Mouse (Mus musculus) ES-Bruce4 (cell line): ENCODE measurements around the gene Farsa. TPM values are rescaled to one million over a fixed set of nuclear protein-coding genes. Genes with fewer than 3 reads are reported as not detected.

Experiments
- H3K27ac ChIP-seq: 2 replicates; pipeline ENCODE4 v1.5.1; 2012; ENCODE audit warnings: low read length, inconsistent platforms; ENCODE audit not compliant: insufficient read depth
- H3K27me3 ChIP-seq: 2 replicates; pipeline ENCODE4 v1.6.1; 2012; ENCODE audit warnings: mild to moderate bottlenecking, low read length, inconsistent platforms; ENCODE audit not compliant: control insufficient read depth, poor library complexity, insufficient read depth, severe bottlenecking
- H3K36me3 ChIP-seq: 2 replicates; pipeline ENCODE4 v1.6.1; 2012; ENCODE audit warnings: inconsistent platforms, mild to moderate bottlenecking, low read length, moderate library complexity; ENCODE audit not compliant: control insufficient read depth, poor library complexity, insufficient read depth, severe bottlenecking
- H3K4me1 ChIP-seq: one replicate; pipeline ENCODE4 v1.8.1; 2011; ENCODE audit warnings: low read length; ENCODE audit not compliant: control insufficient read depth, insufficient read depth
- H3K4me3 ChIP-seq: 2 replicates; pipeline ENCODE4 v1.5.1; 2011; ENCODE audit warnings: low read depth, mild to moderate bottlenecking, low read length
- H3K9ac ChIP-seq: 2 replicates; pipeline ENCODE4 v1.6.1; 2012; ENCODE audit warnings: low read depth, mild to moderate bottlenecking, inconsistent platforms; ENCODE audit not compliant: poor library complexity, severe bottlenecking
- H3K9me3 ChIP-seq: replicated peaks from 2 replicates; pipeline ENCODE4 v1.6.1; 2012; ENCODE audit warnings: mild to moderate bottlenecking, low read length, inconsistent platforms; ENCODE audit not compliant: control insufficient read depth, poor library complexity, insufficient read depth, severe bottlenecking
- CTCF ChIP-seq: IDR thresholded peaks from one replicate; pipeline ENCODE4 v1.8.1; 2011; ENCODE audit warnings: low read depth, low read length
- EP300 ChIP-seq: IDR thresholded peaks from 2 replicates; pipeline ENCODE4 v1.6.1; 2011; ENCODE audit warnings: low read depth, low read length; ENCODE audit not compliant: insufficient read depth
- POLR2A ChIP-seq: IDR thresholded peaks from one replicate; pipeline ENCODE4 v1.8.1; 2011; ENCODE audit warnings: low read length; ENCODE audit not compliant: insufficient read depth
- polyA plus RNA-seq: library from polyadenylated mRNA; stranded (reverse); fragments of >200 nt; gene quantifications from 2 replicates; pipeline ENCODE4 v1.2.4, GENCODE M21; 2011; ENCODE audit warnings: low read depth; ENCODE audit not compliant: missing spikeins, insufficient read depth, insufficient read length

Gene Farsa
- polyA plus RNA-seq, 1 experiment, result 50.8 TPM

- Histone ChIP-seq H3K4me3 (peak within 1 kb of the TSS; percentile 77), H3K9me3 (no peaks in the 10 kb centered on the region), H3K27ac (peak within 1 kb of the TSS; percentile 62), H3K27me3 (no peaks in the 10 kb centered on the region), H3K36me3 (peaks cover 24% of the 10 kb centered on the region), H3K9ac (peak within 1 kb of the TSS; percentile 76), H3K4me1 (no peaks in the 10 kb centered on the region)
- TF ChIP-seq CTCF, result no peak
- no peak for TF ChIP-seq EP300
- TF ChIP-seq POLR2A, result peak; percentile 63
These were observed 36.9 kb downstream of the Farsa start, which contains the start of gene Gcdh for GRCm38 (mm10) chr8:84893709-84894134. Gene Gcdh (minus strand): TSS chr8:84893921.

- Histone ChIP-seq H3K27ac (no peak overlapping the region), H3K27me3 (no peaks in the 10 kb centered on the region), H3K9me3 (no peaks in the 10 kb centered on the region), H3K9ac (no peak overlapping the region), H3K4me1 (no peaks in the 10 kb centered on the region), H3K4me3 (no peak overlapping the region), H3K36me3 (peaks cover 10% of the 10 kb centered on the region)
- TF ChIP-seq CTCF, result no peak
- no peak for TF ChIP-seq EP300
These were observed 39.2 kb downstream of the Farsa start for GRCm38 (mm10) chr8:84895963-84896362.

- H3K4me3 ChIP-seq, result no peak overlapping the region
- no peak for TF ChIP-seq POLR2A
- no peak for TF ChIP-seq EP300
- no peak for TF ChIP-seq CTCF
- H3K27ac ChIP-seq, result no peak overlapping the region
These were observed 44.3 kb downstream of the Farsa start for GRCm38 (mm10) chr8:84901071-84901470.

GRCm38 (mm10) chr8:84901752-84902151 lies 45.0 kb downstream of the Farsa start, which contains the start of gene Klf1:
Gene Klf1 (plus strand): TSS chr8:84901928.
- Histone ChIP-seq H3K27me3 (no peaks in the 10 kb centered on the region), H3K9me3 (no peaks in the 10 kb centered on the region), H3K9ac (peak within 1 kb of the TSS; percentile 85), H3K27ac (no peak within 1 kb of the TSS), H3K4me3 (peak within 1 kb of the TSS; percentile 64), H3K36me3 (no peaks in the 10 kb centered on the region), H3K4me1 (peaks cover 9% of the 10 kb centered on the region)
- TF ChIP-seq POLR2A (no peak), EP300 (no peak), CTCF (no peak)

More at GRCm38 (mm10) chr8:84901071-84901470, 44.3 kb downstream of the Farsa start:
- no peaks in the 10 kb centered on the region for H3K9me3 ChIP-seq
- peaks cover 9% of the 10 kb centered on the region for H3K4me1 ChIP-seq
- H3K36me3 ChIP-seq, result no peaks in the 10 kb centered on the region
- no peaks in the 10 kb centered on the region for H3K27me3 ChIP-seq
- no peak overlapping the region for H3K9ac ChIP-seq

- no peak for TF ChIP-seq CTCF
- TF ChIP-seq POLR2A, result no peak
- TF ChIP-seq EP300, result no peak
- H3K27ac ChIP-seq, result no peak overlapping the region
These were observed 45.7 kb downstream of the Farsa start for GRCm38 (mm10) chr8:84902367-84902919.

GRCm38 (mm10) chr8:84902920-84903661 lies 46.3 kb downstream of the Farsa start:
- Histone ChIP-seq H3K27me3 (no peaks in the 10 kb centered on the region), H3K9ac (peak overlapping the region; percentile 85), H3K27ac (peak overlapping the region; percentile 44), H3K4me3 (peak overlapping the region; percentile 65), H3K36me3 (no peaks in the 10 kb centered on the region), H3K9me3 (no peaks in the 10 kb centered on the region), H3K4me1 (peaks cover 11% of the 10 kb centered on the region)
- TF ChIP-seq EP300, result no peak
- peak; percentile 62 for TF ChIP-seq CTCF
- peak; percentile 73 for TF ChIP-seq POLR2A

More at GRCm38 (mm10) chr8:84902367-84902919, 45.7 kb downstream of the Farsa start:
- Histone ChIP-seq H3K9me3 (no peaks in the 10 kb centered on the region), H3K4me3 (peak overlapping the region; percentile 64), H3K27me3 (no peaks in the 10 kb centered on the region), H3K4me1 (peaks cover 9% of the 10 kb centered on the region), H3K9ac (peak overlapping the region; percentile 85), H3K36me3 (no peaks in the 10 kb centered on the region)
